Mouse (Mus musculus) gastrocnemius, postnatal 25 days (tissue): ENCODE measurements around the gene Gmip. TPM values are rescaled to one million over a fixed set of nuclear protein-coding genes. Genes with fewer than 3 reads are reported as not detected.
A peak's percentile ranks its signal among the peaks of the same experiment; 100 is the strongest.

ENCODE experiments used
- DNase-seq: peaks from one replicate; pipeline ENCODE4 v3.0.0; 2022
- total RNA-seq, 2 experiments: library from RNA; stranded (reverse); gene quantifications; 1 replicate in 1 of 2; 2 replicates in 1 of 2; pipeline ENCODE4 v1.2.3; 2021

Gene Gmip
- total RNA-seq, 2 experiments from 2014 or later, result 1.8 to 3.8 TPM

DNA sequence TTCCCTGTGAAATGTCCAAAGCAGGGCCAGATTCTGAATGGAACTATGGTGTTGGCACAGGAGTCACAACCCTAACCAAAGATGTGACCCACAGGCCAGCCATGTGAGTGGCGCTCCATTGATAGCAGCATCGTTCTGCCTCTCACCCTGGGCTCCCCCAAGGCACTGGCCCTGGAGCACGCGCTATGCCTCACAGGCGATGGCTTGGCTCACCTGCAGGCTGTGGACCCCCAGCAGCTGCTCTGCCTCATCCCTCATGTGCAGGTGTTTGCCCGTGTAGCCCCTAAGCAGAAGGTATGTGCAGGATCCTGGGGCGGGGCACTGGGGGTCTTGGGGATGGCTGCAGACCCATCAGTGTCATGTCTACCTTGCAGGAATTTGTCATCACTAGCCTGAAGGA, 5.1 kb upstream of the Gmip start:
- peak; percentile 3 for DNase-seq

DNA sequence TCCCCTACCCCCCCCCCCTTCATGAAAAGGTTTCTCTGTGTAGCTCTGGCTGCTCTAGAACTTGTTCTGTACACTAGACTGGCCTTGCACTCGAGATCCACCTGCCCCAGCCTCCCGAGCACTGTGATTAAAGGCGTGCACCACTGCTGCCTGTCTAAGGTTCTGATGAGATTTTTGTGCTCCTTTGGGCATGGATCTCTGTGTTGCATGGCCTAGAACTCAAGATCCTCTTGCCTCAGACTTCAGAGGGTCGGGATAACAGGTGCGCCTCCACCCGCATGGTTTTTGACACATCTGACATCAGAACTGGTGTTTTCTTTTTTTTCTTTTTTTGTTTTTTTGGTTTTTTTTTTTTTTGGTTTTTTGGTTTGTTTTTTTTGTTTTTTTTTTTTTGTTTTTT, 3.9 kb upstream of the Gmip start:
- DNase-seq, result no peak

GRCm38 (mm10) chr8:69805086-69805485, 3.4 kb upstream of the Gmip start:
- no peak for DNase-seq

DNA sequence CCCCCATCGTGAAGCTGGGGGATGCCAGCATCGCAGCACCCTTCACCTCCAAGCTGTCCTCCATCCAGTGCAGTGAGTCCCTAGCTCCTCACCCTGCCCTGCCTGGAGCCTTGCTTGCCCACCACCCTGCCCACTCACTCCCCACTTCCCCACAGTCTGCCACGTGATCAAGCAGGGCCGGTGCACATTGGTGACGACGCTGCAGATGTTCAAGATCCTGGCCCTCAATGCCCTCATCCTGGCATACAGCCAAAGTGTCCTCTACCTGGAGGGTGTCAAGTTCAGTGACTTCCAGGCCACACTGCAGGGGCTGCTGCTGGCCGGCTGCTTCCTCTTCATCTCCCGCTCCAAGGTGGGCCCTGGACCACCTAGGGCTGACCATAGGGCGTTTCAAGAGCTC, 3.0 kb upstream of the Gmip start:
- no peak for DNase-seq

- DNase-seq, result no peak
These were observed 1.2 kb upstream of the Gmip start for GRCm38 (mm10) chr8:69807236-69807635.

DNA sequence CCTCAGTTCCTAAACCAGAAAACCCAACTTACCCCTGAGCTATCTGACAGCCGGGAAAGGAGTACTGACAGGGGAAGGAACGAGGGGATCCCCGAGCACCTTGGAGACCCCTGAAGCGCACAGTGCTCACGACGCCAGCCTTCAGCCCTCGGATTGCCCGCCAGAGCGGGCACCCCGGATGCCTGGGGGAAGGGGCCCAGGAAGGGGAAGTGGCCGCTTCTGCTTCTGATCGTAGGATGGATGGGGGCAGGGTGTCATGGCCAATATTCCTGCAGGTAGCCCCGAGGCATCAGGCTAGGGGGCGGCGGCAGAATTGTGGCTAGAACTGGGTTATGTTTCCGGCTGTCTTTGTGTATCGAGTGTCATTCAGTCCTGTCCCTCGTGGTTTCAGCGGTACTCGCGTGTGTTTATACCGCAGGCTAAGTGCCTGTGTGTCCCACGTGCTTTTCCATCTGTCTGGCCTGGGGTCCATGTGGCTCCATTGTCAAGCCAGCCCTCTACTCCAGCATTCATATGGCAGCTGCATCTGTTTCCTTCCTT, 455 bp downstream of the Gmip start:
- no peak for DNase-seq

DNA sequence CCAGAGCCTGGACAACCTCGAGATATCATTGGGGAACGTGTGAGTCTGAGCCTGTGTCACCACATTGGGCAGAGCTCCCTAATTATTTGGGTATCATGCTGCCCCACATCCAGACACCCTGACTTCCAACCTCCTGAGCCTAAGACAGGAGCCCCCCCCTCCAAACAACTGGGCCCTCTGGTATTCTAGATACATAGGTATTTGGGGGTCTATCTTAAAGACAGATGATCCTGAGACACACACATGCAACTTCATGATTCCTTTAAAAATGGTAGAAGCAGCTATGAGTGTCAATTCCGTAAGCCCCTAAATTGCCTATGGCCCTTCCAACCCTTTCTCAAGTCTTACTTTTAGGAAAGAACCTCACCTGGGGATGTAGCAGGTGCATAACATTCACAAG, 1.3 kb downstream of the Gmip start:
- no peak for DNase-seq

- DNase-seq, result no peak
These were observed 6.4 kb downstream of the Gmip start for GRCm38 (mm10) chr8:69814881-69815280.

- no peak for DNase-seq
These were observed 6.9 kb downstream of the Gmip start for GRCm38 (mm10) chr8:69815396-69815795.

GRCm38 (mm10) chr8:69820466-69820865, 12.0 kb downstream of the Gmip start:
- DNase-seq, result no peak

DNA sequence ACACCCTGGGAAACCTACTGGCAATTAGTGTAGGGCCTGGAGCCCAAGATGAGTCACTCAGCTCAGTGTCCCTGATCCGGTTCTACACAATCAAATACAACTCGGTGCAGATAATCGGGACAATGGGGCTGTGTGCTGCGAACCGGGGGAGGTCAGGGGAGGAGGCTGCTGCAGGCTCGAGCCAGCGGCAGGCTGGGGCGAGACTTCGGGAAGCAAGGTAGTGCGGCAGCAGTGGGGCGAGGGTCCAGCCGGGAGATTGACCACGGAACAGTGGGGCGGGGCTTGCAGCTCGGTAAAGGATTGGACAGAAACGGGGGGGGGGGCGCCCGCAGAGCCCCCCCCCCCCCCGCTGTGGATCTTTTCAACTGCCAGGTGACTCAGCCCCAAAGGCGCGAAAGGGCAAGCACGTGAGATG, 13.5 kb downstream of the Gmip start:
- no peak for DNase-seq

DNA sequence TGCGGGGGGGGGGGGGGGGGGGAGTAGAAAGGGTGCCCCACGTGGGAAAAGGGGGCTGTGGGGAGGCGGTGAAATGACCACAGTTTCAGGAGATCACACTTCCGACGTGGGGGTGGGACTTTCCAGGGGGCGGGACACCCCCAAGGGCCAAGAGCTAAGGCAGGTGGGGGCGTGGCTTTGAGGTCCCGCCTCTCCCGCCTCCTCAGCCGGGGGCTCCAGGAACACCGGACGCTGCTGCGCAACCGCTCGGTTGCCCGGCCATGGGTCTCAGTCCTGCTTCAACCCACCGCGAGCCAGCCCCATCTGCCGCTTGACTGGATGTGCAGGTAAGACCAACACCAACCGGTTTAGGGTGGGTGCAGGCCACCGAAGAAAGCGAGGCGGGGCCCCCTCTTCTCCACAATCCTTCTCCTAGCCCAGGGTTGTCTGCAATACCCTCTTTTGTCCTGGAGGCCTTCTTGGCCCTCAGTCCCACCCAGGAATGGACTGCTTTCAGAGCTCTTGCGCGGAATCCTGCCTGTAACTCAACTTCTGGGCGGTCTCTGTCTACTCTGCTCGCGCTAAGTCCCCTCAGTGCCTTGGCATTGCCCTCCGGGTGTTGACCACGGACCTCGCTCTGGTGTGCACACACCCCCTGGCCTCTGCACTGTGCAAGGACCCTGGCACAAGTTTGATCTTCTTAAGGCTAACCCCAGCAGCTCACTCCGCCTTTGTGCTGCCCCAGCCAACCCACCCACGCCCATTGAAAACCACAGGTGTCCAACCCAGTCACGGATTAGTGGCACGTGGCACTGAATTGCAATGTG, 14.1 kb downstream of the Gmip start, which contains the start of gene Lpar2:
Gene Lpar2, plus strand, starts transcription at position 44 of the 806 bp plus-strand sequence.
- no peak for DNase-seq

GRCm38 (mm10) chr8:69826371-69826770, 17.9 kb downstream of the Gmip start:
- DNase-seq, result no peak

DNA sequence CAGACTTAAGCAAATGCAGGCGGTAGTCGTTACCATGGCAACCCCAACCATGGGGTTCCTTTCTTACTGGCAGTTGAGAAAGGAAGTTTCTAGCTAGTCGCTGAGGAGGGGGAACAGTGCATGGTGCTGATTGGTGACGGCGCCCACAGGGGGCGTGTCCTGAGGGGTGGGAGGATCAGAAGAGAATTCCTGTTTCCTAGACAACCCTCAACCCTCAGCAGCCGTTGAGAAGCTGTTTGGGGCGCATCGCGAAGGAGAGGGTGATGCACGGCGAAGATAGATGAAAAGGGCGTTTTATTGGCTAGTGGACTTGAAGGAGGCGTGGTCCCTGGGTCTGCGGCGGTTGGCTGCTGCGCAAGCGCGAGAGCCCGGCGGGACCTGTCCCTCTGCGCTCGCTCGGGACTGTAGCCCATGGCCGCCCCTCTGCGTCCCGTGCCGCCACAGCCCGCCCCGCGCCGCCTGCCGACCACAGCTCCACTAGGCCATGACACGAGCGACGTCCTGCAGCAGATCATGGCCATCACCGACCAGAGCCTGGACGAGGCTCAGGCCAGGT, 23.9 kb downstream of the Gmip start, which contains the start of gene Pbx4:
Gene Pbx4, plus strand, starts transcription at position 194 of the 556 bp plus-strand sequence.
- peak; percentile 79 for DNase-seq

DNA sequence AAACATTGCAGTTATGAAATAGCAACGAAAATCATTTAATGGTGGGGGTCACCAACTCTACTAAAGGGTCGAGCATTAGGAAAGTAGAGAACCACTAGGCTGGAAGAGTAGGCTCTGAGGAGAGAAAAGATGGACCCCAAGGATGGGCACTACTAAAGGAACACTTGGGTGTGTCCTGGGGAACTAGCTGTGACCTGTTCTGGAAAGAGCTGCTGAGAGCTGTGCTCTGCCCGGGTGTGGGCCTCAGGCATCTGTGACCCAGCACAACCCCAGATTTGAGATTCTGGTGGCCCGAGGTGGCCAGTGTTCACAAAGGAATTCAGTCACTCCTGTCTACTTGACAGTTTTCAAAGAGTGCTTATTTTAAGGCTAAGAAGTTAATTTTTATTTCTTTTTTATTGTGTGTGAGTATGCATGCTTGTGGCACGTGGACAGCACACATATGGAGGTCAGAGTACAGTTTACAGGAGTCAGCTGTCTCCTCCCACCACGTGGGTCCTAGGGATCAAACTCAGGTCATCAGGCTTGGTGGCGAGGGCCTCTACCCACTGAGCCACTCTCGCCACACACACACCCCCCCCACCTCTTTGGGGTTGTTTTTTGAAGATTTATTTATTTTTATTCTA, 28.7 kb downstream of the Gmip start:
- no peak for DNase-seq

DNA sequence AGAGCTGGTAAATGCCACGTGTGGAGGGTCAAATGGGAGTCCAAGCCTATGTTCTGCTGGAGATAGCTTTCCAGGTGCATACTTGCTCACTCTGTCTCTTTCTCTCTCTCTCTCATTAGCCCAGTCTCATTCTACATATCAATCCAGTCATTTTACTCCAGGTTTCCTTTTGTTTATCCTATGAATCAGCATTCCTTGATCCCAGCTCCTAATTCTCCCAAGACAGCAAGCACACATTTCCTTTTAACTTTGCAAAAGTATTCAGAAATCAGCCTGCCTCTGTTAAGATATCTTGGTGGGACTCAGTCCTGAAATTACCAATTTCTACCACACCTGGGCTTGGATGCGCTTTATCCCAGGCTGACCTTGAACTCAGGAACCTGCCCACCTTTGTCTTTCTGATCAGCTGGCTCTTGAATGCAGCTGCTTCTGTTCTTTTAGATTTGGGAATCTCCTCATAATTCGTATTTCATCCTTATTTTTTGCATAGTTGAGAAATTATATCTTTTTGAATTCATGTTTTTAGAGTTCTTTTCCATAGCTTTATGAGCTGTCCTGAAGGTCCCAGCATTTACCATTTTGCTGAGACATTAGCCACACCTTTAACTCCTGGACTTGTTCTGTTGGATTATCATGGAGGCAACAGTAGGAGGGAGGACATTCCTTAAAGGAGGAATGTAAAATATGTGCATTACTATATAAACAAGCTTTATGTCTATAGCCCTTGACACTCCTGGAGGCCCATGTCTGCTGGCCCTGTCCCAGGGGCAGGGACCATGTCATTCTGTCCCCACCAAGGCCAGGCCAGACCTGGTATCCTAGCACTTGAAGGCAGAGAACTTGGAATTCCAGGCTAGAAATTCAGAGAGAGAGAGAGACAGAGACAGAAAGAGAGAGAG, 38.9 kb downstream of the Gmip start:
- DNase-seq, result no peak

GRCm38 (mm10) chr8:69848951-69849350, 40.5 kb downstream of the Gmip start:
- DNase-seq, result no peak

- no peak for DNase-seq
These were observed 41.4 kb downstream of the Gmip start for GRCm38 (mm10) chr8:69849899-69850298.

DNA sequence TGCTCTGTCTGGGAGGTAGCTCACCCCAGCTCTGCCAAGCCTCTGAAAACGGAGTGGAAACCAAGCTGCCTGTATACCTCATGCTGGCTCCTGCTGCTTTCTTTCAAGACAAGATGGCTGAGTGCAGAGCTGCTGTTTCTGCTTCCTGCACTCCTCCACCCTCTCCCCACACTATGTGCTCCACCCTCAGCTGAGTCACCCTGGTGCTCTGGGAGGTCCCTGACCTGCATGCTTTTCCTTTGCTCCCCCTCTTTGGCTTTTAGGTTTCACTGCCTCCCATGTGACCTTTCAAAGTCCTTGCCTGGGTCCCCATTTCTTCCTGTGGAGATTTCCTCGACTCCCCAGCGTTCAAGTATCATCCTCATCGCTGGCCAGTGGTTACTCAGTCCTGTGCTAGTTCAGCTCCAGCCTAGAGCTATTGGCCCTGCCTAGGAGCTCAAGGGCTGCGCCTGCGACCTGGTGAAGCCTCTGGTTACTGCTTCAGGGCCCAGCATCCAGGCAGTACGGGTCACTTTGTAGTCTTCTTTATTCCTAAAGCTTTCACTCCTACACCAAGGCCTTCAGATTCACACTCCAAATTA, 42.5 kb downstream of the Gmip start:
- DNase-seq, result no peak

GRCm38 (mm10) chr8:69853869-69854268, 45.4 kb downstream of the Gmip start:
- DNase-seq, result no peak

- no peak for DNase-seq
These were observed 52.3 kb downstream of the Gmip start for GRCm38 (mm10) chr8:69860807-69861206.

DNA sequence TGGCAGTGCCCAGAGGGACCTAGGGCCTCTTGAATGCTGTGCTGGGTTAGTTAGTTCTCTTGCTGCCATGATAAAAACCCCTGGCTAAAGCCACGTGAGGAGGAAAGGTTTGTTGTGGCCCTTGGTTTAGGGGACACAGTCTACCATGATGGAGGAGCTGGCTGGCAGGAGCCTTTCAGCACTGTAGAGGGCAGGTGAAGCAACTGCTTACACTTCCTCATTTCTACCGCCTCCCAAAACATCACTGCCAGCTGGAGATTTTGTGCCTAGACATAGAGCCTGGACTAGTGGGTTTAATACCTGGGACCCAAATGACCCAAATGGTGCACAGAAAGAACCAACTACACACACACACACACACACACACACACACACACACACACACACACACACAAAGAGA, 52.8 kb downstream of the Gmip start:
- DNase-seq, result no peak
